Mouse (Mus musculus) midbrain, embryonic 10.5 days (tissue): Measurements from ENCODE around the gene Prss30. TPM values are rescaled to one million over a fixed set of nuclear protein-coding genes. Genes with fewer than 3 reads are reported as not detected.

ENCODE experiments used
- DNase-seq: peaks from one replicate; pipeline ENCODE4 v3.0.0-alpha.2; 2017; ENCODE audit warnings: low spot score
- H3K27ac ChIP-seq: fragments of 300-500 bp; sonication (generic); replicated peaks from 2 replicates; pipeline ENCODE4 v1.5.1; 2016; ENCODE audit warnings: mild to moderate bottlenecking
- H3K27me3 ChIP-seq: fragments of 300-500 bp; sonication (generic); 2 replicates; pipeline ENCODE4 v1.6.1; 2016; ENCODE audit warnings: low read depth, mild to moderate bottlenecking; ENCODE audit not compliant: poor library complexity, severe bottlenecking
- H3K36me3 ChIP-seq: fragments of 300-500 bp; sonication (generic); 2 replicates; pipeline ENCODE4 v1.6.1; 2016; ENCODE audit warnings: mild to moderate bottlenecking, moderate library complexity
- H3K4me1 ChIP-seq: fragments of 300-500 bp; sonication (generic); 2 replicates; pipeline ENCODE4 v1.6.1; 2016
- H3K4me3 ChIP-seq: fragments of 300-500 bp; sonication (generic); 2 replicates; pipeline ENCODE4 v1.5.1; 2016; ENCODE audit warnings: mild to moderate bottlenecking, moderate library complexity
- H3K9me3 ChIP-seq: fragments of 300-500 bp; sonication (generic); replicated peaks from 2 replicates; pipeline ENCODE4 v1.6.1; 2016; ENCODE audit warnings: mild to moderate bottlenecking
- WGBS: fragments of 180-500 bp; shearing (Covaris S2); methylation state at CpG from one replicate; pipeline ENCODE4 v1.1.7; 2016; 5-methylcytosine and 5-hydroxymethylcytosine counted together
- microRNA-seq: library from miRNA; unstranded; fragments of <30 nt; microRNA quantifications from one replicate; pipeline ENCODE4, GENCODE M21; 2017
- polyA plus RNA-seq: library from polyadenylated mRNA; unstranded; fragments of >200 nt; fragmentation: Nextera tagmentation; extraction: Ambion mirVana; gene quantifications from 2 replicates; pipeline ENCODE4 v1.2.1, GENCODE M21; 2016

Prss30 gene
- polyA plus RNA-seq, 1 experiment from 2014 or later: not detected

DNA sequence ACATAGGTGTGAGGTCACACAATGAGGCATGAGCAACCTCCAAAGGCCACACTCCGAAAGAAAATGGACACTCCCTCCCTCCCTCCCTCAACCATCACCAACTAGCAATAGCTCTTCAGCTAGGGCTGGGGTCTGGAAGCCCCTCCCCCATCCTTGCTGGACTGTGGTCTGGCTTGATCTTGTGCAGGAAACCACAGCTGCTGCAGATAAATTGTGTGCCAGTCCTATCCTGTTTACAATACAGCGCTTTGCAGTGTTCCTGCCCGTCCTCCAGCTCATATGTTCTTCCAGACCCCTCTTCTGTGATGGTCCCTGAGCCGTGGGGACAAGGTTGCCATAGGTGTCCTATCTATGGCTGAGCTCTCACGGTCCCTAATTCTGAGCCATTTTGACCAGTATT, 49.2 kb downstream of the Prss30 start:
- H3K27ac ChIP-seq: no peak overlapping the region
- no peak overlapping the region for H3K4me3 ChIP-seq
- no peaks in the 10 kb centered on the region for H3K36me3 ChIP-seq
- peaks cover 6% of the 10 kb centered on the region; the same call in 1 of the 2 replicates for H3K27me3 ChIP-seq
- WGBS: 84% methylated on average over 5 of the region's 5 CpGs
- DNase-seq: no peak
- H3K9me3 ChIP-seq: no peaks in the 10 kb centered on the region
- peaks cover 7% of the 10 kb centered on the region; the same call in 1 of the 2 replicates for H3K4me1 ChIP-seq

DNA sequence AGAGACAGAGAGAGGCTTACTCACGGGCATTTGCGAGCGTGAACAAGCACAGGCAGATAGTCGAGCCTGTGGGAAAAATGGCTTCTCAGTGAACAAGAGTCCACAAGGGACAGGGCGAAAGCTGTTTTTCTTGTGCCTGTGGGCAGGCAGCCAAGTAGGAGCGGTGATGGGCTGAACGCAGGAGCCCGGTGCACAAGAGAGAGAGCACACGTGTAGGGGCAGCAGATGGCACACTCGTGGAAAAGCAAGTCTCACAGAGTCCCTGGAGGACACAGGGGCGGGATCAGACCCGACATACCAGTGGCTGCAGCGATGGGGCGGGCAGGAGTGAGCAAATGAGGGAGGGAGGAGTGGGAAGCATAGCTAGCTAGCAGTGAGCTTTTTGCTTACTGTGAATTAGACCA, 55.3 kb downstream of the Prss30 start:
- Histone ChIP-seq H3K4me3 (peak overlapping the region; percentile 62), H3K9me3 (no peaks in the 10 kb centered on the region), H3K4me1 (peaks cover 25% of the 10 kb centered on the region), H3K27ac (peak overlapping the region; percentile 91), H3K27me3 (peaks cover 6% of the 10 kb centered on the region; the same call in 1 of the 2 replicates), H3K36me3 (no peaks in the 10 kb centered on the region)
- under 1% methylated on average over 14 of the region's 14 CpGs for WGBS
- DNase-seq: peak; percentile 71

DNA sequence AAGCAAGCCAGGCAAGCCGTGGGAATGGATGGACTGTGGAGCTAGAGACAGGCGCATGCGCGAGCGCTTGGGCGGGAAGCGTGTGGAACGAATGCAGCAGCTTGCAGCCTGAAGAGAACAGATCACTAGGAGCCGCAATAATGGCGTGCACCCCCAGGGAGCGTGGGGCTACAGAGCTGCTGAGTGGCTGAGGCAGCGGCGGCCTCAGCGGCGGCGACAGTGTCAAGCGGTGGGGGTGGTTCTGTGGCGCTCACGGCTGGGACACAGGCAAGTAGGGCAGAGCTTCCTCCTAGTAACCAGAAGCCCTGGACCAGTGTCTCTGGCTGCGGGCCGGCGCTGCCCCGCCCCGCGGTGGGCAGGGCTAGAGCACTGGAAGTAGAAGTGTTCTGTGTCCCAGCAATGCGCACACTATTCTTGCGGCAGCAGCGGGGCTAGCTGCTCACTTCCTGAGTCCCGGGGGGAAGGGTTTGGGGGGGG, 55.8 kb downstream of the Prss30 start:
- Histone ChIP-seq H3K4me1 (peaks cover 25% of the 10 kb centered on the region), H3K27me3 (peaks cover 6% of the 10 kb centered on the region; the same call in 1 of the 2 replicates), H3K36me3 (no peaks in the 10 kb centered on the region), H3K4me3 (peak overlapping the region; percentile 62), H3K27ac (peak overlapping the region; percentile 91), H3K9me3 (no peaks in the 10 kb centered on the region)
- WGBS: under 1% methylated on average over 29 of the region's 29 CpGs
- DNase-seq: peak; percentile 94

Small RNA genes lying within 50 kb of the gene (microRNA-seq; reads per million reads assigned to microRNA genes)
- not detected for gene Gm27700

Other genes starting within 250 kb of the Prss30 start
- 27.6 and 36.2 TPM in 2 replicates for gene Paqr4, start 239.7 kb downstream of the Prss30 start, polyA plus RNA-seq
- 1.7 and 2.3 TPM in 2 replicates for gene Kremen2, start 234.7 kb downstream of the Prss30 start, polyA plus RNA-seq
- gene Flywch1, start 209.0 kb downstream of the Prss30 start, polyA plus RNA-seq: 187 and 202 TPM in 2 replicates
- 19.5 and 23.4 TPM in 2 replicates for gene Flywch2, start 194.5 kb downstream of the Prss30 start, polyA plus RNA-seq
- 509 and 515 TPM in 2 replicates for gene Srrm2, start 190.0 kb downstream of the Prss30 start, polyA plus RNA-seq
- 1,078 TPM in 2 replicates for gene Elob, start 151.4 kb downstream of the Prss30 start, polyA plus RNA-seq
- 0.28 and 0.52 TPM in 2 replicates for gene Prss33, start 144.5 kb downstream of the Prss30 start, polyA plus RNA-seq
- gene Prss32, start 136.7 kb downstream of the Prss30 start, polyA plus RNA-seq: not detected in 2 replicates
- 1.7 and 2.3 TPM in 2 replicates for gene Prss41, start 136.4 kb downstream of the Prss30 start, polyA plus RNA-seq
- not detected in 2 replicates for gene Prss21, start 112.5 kb downstream of the Prss30 start, polyA plus RNA-seq
- gene Dcpp1, start 99.7 kb downstream of the Prss30 start, polyA plus RNA-seq: not detected in 2 replicates
- gene Dcpp2, start 99.7 kb downstream of the Prss30 start, polyA plus RNA-seq: not detected in 2 replicates
- not detected in 2 replicates for gene Dcpp3, start 63.1 kb downstream of the Prss30 start, polyA plus RNA-seq
- gene Sbp, start 38.9 kb downstream of the Prss30 start, polyA plus RNA-seq: not detected in 2 replicates
- not detected in 2 replicates for gene Sbpl, start 25.3 kb downstream of the Prss30 start, polyA plus RNA-seq
- gene Prss22, start 17.5 kb upstream of the Prss30 start, polyA plus RNA-seq: 0.26 TPM in 2 replicates
- 0.10 TPM in 1 of 2 replicates, not detected in the other for gene Prss27, start 57.6 kb upstream of the Prss30 start, polyA plus RNA-seq
- gene Kctd5, start 92.9 kb upstream of the Prss30 start, polyA plus RNA-seq: 91.1 and 91.5 TPM in 2 replicates
- 31.5 and 37.9 TPM in 2 replicates for gene Pdpk1, start 170.4 kb upstream of the Prss30 start, polyA plus RNA-seq
- gene Amdhd2, start 183.2 kb upstream of the Prss30 start, polyA plus RNA-seq: 42.4 and 44.8 TPM in 2 replicates
- 467 and 491 TPM in 2 replicates for gene Atp6v0c, start 189.1 kb upstream of the Prss30 start, polyA plus RNA-seq
- gene Tbc1d24, start 225.0 kb upstream of the Prss30 start, polyA plus RNA-seq: 5.3 and 12.5 TPM in 2 replicates
- gene Ntn3, start 229.0 kb upstream of the Prss30 start, polyA plus RNA-seq: 3.8 and 4.4 TPM in 2 replicates
- gene Tedc2, start 240.3 kb upstream of the Prss30 start, polyA plus RNA-seq: 22.4 and 22.9 TPM in 2 replicates